Mouse (Mus musculus) cerebellum, adult 18-20 months (tissue): ENCODE measurements at regions not wholly inside any gene's neighbourhood (a gene's known extent, or its start where the extent isn't known, plus 50 kb on each side); places are given as distances from the start of the nearest gene placed in this dataset.
"Not testable (repeated sequence)": the region's sequence is repeated elsewhere in the genome, so short reads cannot be mapped to it uniquely, and the experiment has no call there.

Experiments
- DNase-seq, 2 experiments: peaks; one replicate each; pipeline ENCODE4 v3.0.0; 2021

DNA sequence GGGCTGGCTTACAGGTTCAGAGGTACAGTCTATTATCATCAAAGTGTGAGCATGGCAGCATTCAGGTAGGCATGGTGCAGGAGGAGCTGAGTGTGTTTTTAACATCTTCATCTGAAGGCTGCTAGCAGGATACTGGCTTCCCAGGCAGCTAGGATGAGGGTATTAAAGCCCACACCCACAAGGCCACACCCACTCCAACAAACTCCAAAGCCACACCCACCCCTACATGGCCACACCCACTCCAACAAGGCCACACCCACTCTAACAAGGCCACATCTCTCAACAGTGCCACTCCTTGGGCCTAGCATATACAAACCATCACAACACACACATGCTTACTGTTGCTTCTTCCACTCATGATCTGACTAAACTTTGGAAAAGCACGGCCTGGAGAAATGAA is 172.5 kb downstream of the Msrb3 start:
- DNase-seq: no peak

DNA sequence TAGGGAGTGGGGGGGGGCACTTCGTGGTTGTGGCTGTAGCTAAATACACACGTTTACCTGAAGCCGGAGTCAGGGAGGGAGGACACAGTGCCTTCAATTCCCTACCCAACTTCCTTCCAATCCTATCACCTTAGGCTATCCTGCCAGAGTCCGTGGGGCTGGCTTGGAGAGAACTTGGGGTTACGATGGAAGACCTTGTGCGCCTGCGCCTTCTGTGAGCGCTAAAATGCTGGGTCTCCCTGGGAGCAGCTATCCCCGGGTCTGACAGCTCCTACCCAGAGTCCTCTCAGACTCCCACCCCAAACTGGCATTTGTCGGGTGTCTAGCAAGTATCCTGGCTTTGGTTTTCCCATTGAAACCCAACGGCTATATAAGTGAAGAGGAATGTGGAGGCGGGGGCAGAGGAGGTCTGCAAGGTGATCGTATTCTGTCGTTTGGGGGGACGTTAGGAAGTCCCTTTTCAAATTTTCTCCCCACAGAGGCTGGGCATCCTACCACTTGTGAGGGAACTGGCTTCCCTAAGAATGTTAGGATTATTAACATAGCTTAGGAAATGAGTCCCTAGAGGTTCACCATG is 176.9 kb downstream of the Msrb3 start:
- DNase-seq: no peak

DNA sequence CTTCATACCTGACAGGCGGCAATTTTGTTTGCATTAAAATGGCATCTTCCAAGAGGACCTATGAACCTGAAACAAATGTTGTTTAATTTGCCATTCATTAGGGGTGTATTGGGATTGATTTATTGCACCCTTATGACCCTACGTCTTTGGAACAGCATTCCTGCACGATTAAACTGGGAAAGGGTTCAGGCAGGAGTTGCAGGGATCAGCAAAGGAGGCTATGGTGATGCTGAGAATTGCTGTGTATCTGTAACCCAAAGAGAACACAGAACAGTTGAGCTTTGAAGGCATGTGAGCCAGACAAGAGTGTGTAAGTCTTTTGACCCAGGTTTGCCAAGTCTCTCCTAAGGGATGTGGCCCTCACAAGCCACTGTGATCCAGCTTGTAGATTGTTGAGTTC is 177.9 kb downstream of the Msrb3 start:
- no peak for DNase-seq

DNA sequence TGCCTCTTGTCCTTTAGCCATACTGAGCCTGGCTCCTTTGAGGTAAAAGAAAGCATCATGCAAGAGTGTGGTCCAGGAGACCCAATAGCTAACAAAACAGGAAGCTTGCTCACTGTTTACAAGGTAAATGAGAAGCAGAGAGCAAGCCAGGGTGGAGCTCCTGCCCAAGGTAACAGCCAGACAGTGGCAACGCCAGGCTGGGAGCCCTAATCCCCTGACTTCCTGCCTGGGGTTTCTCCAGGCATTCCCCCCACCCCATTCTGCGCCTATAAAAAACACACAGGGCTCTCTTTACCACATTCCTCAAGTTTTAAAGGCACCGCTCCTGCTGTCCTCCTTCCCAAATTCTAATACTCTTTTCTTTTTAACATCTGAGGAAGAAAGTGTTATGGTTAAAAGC is 178.8 kb downstream of the Msrb3 start:
- no peak for DNase-seq

DNA sequence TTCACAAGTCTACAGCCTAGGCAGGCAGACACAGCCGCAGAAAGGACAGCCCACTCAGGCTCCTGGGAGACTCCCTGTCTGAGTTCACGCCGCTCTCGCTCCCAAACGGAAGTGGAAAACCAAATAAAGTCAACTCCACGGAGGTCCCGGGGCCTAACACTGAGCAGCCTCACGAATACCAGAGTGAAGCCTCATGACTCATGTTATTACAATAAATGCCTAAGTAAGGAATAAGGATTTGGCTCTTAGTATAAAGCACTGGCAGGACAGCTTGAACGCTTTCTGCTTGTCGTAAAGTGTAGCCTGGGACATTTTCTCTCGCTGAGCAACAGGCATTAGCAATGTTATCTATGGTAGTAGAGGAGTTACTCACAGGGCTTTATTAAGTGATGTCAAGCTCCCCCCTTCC is 181.7 kb downstream of the Msrb3 start:
- DNase-seq: no peak

DNA sequence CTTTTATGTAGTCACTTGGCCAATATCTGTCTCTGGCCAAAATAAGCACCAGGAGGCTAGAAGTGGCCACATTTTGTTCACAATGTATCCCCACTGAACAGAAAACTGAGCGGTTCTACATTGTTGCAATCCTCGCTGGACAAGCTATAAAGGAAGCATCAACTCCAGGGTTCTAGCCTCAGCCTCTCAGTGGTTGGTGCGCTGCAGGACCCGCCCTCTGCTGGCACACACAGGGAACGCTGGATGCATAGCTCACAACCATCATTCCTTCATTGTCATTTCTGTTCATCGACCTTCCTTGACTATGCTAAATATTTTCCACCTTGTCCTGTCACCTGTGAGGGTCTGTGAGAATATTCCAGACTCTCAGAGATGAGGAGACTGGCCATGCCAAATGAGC is 182.5 kb downstream of the Msrb3 start:
- no peak for DNase-seq

DNA sequence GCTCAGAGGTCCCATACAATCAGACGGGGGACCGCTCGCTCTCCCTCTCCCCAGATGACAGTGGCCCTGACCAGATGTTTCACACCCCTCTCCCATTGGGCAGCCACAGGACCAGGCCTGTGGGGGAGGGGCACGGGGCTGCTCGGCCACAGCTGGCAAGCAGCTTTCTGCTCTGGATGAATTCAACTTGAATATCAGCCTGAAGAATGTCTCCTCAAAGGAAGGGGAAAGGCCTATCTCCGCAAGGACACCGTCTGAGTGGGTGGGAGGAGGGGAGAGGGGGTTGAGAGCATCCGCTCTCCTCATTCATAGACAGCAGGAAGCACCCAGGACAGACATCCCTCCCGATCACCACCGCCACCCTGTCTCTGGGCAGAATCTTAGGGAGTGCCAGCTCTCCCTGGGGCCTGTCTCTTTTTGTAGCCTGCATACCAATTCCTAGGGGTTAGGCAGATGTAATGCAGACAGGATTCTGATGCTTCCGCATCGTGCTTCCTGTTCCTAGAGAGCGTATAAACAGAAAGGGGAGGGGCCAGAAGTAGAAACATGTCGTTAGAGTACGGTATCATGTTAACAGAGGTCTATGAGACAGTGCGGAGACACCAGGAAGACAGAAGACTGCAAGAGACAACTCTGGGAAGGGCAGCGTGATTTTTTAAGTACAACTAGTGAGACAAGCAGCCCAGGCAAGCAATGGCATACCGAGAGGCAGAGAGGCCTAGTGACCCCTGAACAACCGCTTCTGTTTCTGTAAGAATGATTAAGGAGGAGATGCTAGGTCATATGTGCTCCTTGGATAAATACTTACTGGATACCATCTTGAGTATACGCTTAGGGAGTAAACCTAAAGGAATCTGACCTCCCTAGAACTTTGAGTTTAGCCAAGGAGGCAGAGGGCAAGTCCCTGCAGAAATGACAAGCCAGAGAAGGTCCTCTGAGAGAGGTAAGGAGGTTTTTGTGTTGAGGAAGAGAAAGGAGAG is 190.8 kb downstream of the Msrb3 start:
- no peak for DNase-seq

DNA sequence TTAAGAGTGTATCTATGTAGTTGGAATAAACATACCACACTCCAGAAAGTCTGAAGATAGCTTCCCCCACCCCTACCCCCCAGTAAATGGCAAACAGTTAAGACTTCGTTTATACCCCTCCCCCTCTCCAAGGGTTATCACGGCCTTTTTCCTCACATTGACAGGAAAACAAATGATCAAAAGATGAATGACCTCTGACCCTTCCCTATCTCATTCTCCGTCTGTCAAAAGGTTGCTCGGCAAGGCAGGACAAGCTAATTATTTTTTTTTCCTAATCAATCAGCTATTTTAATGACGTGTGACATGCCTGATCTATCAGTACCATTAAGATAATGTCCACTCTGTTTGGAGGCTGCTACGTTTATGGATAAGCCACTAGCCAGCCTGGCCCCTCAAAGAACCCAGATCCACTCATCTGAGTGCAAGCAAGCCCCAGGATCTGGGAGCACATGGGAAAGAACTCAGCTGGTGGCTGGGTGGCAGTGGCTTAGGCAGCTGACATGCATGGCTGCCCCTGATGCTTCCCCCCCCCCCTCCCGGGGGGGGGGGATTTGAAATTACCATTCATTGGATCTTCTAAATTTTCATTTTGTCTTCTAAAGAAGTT is 192.1 kb downstream of the Msrb3 start:
- DNase-seq: no peak

DNA sequence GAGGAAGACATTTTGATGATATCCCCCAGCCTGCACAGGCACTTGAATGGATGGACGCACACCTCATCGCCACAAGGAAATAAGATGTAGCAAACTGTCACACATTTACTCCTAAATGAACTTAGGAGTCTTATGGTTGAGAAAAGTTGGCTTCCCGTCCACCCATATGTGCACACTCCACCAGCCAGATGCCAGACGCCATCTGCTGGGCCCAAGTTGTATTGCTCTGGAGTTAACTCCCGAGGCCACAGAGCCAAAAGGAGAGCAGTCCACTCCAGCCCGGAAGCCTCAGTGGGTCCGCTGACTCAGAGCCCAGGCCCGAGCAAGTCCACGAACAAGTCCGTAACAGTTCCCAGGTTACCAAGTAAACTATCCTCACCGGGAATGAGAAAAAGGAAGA is 197.1 kb downstream of the Msrb3 start:
- DNase-seq: peak; percentile 54 to 70

DNA sequence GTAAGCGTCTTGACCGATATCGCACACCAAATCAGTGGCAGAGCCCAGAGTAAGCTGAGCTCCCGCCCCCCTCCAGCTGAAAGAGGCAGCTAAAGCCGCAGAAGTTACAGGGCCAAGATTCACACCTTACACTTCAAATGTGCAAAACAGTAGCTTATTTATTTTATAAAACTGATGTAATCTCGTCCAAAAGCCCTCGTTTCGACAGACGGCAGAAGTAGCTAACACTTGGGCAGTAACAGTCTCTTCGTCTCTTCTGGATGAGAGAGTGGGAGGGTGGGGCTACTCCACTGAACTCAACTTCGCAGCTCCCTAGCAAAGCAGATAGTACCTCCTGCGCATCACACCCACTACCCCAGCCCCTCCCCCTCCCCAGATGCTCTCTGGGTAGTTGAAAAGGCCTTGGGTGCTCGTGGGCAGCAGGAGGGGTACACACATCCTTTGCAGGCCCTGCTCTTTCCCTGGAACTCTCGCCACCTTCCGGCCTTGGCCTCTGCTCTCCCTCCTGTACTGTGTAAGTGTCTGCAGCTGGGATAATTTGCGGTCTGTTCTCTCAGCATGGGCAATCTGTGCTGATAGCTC is 201.5 kb downstream of the Msrb3 start:
- no peak for DNase-seq

DNA sequence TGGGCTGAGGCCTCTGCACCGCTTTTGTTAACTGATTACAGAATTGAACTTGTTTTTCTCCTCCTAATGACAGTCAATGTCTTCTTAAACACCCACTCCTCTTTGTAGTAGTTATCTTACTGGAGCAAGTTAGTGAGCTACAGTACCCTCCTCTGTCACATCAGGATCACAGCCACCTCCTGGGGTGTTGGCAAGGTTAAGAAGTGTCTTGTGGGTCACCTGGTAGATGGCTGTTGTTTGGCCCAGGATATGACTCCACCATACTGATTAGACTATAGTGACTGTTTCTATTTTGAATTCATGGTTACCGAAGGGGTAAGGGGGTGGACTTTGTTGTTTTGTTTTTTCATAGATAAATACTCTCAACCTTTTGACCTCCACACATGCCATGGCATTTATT is 202.4 kb downstream of the Msrb3 start:
- DNase-seq: no peak

DNA sequence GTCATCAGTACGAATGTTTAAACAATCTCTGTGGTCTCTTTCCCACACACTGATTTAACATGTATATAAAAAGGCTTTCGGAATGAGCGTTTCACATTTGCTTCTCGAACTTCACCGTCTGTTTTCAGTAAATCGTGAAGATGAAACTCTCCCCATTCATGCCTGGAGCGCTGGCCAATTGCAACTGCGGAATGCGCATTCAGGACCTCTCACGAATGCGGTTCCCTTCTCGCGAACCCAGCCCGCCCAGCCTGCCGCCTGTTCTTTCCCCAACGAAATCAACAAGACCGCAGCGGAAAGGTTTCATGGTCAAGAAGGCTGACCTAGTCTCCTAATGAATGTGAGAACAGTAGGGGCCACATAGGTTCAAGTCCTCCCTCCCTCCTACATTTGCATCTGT is 204.4 kb downstream of the Msrb3 start:
- DNase-seq: no peak

DNA sequence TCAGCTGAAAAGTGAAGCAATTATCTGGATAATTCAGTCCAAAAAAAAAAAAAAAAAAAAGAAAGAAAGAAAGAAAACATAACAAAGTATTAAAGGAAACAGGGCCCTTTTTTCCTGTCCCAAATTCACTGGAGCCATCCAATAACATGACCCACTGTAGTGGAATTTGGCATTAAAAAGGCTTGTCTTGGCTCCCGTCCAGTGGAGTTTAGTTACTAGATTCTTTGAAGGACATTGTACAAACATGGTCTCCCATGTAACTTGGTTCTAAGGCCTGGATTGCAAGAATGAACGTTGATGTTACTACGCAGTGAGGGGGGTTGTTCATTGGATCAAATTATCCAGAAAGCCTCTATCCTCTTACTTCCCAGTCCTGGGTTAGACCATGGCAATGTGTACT is 207.4 kb downstream of the Msrb3 start:
- no peak for DNase-seq

DNA sequence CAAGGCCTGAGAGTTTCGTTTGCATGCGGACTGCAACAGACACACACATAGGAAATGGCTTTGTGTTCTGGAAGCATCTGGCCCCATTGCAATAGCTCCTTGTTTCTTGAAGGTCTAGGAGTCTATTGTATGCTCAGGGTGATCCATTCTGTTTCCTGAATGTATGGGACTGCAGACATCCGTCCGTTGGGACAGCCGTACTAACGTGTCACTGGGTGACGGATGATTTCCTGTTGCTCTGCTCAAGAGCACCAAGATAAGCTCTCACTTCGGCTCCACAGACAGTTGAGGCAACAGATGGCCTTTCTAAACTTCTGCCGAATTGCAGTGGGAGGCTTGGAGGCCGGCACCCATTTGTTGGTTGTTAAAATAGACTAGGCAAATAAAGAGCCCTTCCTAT is 209.9 kb upstream of the Hmga2 start:
- DNase-seq: no peak

DNA sequence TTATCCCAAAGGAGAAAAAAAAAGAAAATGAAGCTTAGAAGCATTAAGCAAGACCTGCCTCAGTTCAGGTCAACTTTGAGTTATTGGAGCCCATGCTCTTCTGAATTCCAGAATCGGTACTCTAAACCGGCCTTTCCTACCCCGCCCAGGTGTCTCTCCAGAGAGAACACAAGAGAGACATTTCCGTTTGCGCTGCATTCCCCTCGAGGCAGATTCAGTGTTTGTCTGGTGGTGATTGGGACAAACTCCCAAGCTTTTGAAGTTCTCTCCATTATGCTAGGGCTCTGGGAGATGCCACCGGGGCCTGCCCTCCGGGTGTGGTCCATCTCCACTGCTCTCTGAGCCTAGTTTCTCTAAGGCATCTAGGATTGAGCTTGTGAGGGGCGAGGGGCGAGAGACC is 205.8 kb upstream of the Hmga2 start:
- DNase-seq: no peak

DNA sequence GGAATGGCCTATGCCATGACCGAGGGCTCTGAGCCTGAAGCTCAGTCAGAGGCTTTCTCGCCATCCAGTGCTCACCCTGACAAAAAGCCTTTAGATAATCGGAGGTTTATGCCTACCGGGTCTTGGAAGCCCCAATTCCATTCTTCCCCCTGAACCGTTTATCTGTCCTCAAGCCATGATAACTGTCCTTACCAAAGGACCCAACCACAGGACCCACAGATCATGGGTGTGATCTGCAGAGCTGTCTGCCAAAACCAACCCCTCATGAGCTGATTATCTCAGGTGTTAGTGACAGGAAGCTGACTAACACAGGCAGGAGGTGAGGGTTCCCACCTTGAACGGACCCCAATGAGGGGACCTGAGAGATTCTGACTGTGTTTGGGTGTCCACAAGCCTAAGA is 203.7 kb upstream of the Hmga2 start:
- DNase-seq: no peak

DNA sequence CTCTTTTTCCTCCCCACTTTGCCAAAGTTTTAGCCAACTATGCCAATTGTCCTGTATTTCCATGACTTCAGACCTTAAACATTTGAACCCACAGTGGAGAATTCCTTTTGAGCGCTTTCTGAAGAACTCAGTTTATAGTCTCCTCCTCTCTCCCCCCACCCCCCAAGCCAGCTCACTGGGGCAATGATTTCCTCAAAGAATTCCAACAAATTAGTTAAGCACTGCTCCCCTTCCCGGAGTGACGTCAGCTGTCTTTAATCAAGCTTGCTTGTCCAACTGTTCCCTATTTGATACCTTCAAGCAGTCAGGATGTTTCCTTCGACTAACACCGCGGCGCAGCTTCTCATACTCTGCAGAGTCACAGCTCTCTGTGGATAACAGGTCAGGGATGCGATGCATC is 202.0 kb upstream of the Hmga2 start:
- no peak for DNase-seq

DNA sequence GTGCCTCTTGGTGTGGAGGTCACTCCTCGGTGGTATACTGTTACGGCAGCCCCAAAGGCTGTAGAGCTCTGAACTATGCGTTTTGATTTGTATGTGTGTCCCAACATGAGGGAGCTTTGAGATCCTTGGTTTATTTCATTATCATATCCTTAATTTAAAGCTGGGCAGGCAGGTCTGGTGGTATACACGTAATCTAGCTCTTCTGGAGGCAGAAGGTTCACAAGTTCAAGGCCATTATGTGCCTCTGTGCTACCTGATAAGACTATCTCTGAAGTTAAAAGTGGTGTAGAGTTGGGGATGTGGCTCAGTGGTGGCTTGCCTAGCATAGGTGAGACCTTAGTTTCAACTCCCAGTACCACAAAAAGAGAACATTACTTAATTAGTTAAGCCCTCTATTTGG is 199.1 kb upstream of the Hmga2 start:
- DNase-seq: no peak

DNA sequence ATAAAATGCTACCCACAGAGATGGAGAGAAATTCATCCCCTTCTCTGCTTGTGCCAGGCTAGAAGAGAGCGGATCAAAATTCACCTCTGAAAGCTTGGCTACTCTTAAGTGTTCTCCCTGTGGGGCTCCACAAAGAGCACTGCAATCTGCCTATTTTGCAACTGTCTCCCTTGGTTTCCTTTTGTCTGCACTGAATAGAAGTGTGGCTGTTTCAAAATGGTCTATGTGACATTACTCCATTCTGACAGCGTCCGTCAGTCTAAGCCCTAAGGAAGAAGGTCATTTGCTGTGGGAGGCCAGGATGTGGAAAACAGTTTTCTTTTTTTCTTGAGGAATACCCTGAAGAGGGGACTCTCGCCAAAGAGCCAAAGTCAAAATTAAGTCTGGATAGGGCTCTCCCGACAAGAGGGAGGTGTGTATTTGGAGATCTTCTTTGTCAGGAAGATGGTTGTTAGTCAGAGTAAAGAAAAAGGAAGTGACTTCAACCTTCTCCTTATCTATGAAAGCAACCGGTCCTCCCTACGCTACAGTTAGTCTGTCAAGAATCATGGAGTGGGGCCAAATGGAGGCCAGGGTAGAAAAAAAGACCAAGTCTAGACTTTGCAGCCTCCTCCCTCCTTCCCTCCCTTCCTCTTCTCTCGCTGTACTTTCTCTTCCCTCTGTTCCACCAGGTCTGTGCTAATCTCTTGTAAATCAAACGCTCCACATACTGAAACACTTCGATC is 198.2 kb upstream of the Hmga2 start:
- no peak for DNase-seq

DNA sequence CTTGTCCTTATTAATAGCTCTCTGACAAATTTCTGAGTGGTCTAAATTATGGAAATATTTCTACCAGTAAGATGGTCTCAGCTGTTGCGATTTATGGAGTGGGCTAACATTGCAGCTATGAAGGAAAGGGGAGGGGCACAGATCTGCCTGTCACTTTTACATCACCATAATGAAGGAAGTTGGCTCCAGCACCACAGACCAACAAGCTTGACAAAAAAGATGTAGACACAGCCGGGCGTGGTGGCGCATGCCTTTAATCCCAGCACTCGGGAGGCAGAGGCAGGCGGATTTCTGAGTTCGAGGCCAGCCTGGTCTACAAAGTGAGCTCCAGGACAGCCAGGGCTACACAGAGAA is 191.4 kb upstream of the Hmga2 start:
- DNase-seq: not testable (repeated sequence)

DNA sequence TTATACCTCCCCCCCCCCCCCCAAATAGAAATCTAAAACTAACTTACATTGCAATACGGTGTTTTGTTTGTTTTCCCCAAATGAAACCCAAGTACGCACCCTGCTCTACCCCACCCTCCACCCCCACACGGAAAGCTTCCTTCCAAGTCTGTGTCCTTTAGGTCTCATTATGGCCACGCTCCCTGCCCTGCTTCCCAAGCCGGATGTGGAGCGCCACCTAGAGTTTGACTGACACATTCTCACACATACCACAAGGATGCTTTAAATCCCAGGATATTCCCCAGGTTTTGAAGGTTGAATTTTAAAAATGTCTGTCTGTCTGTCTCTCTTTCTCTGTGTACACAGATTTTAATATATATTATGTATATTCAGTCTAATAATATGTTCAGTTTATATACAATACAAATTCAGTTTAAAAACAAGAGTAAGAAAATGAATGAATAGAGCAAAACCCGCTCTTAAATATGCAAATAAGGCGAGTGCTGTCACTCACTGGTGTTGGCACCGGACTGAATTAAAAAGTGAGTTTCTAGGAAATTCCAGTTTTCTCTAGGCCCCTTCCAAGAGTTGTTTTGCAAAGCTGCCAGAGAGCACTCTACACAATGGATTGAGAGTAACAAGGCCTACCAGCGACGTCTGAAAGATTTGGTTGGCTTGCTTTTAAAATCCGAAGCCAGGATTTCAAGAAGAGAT is 190.9 kb upstream of the Hmga2 start:
- DNase-seq: peak; percentile 31 to 44

DNA sequence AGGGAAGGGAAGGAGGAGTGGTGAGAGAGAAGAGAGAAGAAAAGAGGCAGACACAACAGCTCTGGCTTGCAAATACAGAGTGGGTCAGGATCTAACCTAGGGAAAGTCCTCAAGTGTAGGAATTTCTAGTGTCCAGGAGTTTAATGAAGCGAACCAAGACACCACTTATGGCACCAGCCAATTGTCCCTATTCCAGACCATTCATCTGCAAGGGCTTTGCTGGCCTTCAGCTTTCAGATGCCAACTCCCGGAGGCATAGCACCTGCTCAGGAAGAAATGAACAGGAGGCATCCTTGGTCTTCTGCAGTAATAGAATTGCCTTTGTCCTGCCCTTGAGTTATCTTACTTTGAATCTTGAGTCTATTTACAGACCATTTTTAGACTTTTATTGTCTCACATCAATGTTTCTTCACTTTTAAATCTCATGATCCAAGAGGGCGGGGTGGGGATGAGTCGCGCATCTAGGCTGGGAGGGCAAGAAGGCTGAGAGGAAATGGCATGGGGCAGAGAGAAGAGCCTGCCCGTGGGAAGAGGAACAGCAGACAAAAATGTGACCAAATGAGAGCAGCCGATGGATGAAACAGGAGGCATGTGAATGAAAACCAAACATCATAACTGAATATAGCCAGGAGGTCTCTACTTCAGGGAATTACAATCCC is 190.1 kb upstream of the Hmga2 start:
- peak; percentile 32 to 36 for DNase-seq
